ENCODE assay signal across 10 mouse cellular contexts in the genomic region with DNA sequence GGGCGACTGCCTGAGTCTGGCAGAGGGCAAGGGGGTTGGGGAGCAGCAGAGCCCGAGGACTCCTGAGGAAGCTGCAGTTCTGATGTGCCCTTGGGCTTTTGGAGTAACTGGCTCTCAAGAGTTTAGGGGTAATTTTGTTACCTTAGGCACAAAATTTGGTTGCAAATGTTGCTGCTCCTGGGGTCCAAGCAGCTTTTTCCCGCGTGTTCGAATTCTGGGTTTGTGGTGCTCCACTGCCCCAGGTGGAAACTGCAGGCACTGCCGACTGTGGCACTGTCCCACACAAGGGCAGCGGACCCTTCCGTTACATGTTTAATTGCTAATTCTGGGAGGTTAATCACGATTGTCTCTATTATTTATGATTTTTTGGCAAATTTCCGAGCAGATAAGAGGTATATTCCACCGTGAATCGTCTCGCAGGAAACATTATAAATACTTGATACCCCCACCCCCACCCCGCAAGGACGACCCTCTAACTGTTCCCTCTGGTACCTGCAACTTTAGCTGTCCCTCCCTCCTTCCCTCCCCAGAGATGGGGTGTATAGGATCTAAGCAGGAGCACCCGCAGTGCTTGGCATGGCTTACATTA. TPM values are rescaled to one million over a fixed set of nuclear protein-coding genes. Genes with fewer than 3 reads are reported as not detected.
DNase-seq lines count a peak whose midpoint lies in the region; ATAC-seq and TF ChIP-seq lines count a peak whose summit lies in the region.
"Had no signal": no experiment of that assay in that cellular context is flagged by ENCODE, and none has a peak within 500 bp of the region (broad histone marks: within the 10 kb centered on the region; RNA-seq: fewer than 3 reads in every experiment).

No protein-coding gene starts in this region.

- H3K27me3 ChIP-seq in heart, embryonic 12.5 days (replicated peaks) = peaks cover 51% of the 10 kb centered on the region
- H3K27me3 ChIP-seq in midbrain, embryonic 11.5 days (ENCODE audit: control insufficient read depth, insufficient read depth, low read length) = peaks cover 62% of the 10 kb centered on the region
- H3K27me3 ChIP-seq in midbrain, embryonic 16.5 days (ENCODE audit: control insufficient read depth, insufficient read depth, low read depth, low read length) = peaks cover 50% of the 10 kb centered on the region
- H3K27me3 ChIP-seq in limb, embryonic 15.5 days = peaks cover 56% of the 10 kb centered on the region
- no peaks in the 10 kb centered on the region; the same call in 1 of the 2 replicates for H3K27me3 ChIP-seq in stomach, postnatal 0 days (ENCODE audit: control insufficient read depth, insufficient read depth, low read length)

- TF ChIP-seq CTCF in stomach, postnatal 0 days (IDR thresholded peaks at IDR 0.05; ENCODE audit: low read depth) = peak; percentile 65

- intact Hi-C loops in heart, postnatal 14 days (cut with DNase I) = loop anchor here (5.0 to 10.0 kb wide), 2 partner anchors 37 to 215 kb away; partner anchors contain the start of gene Etfa

- H3K27ac ChIP-seq in heart, embryonic 12.5 days (ENCODE audit: poor library complexity, severe bottlenecking) = no peak overlapping the region
- no peak overlapping the region for H3K27ac ChIP-seq in midbrain, embryonic 11.5 days (ENCODE audit: low read depth, low read length)
- no peak overlapping the region for H3K27ac ChIP-seq in midbrain, embryonic 16.5 days (ENCODE audit: low read length)
- no peak overlapping the region for H3K27ac ChIP-seq in limb, embryonic 15.5 days
- H3K27ac ChIP-seq in stomach, postnatal 0 days (replicated peaks) = no peak overlapping the region

- peaks cover 21% of the 10 kb centered on the region for H3K4me1 ChIP-seq in heart, embryonic 12.5 days (replicated peaks)
- H3K4me1 ChIP-seq in midbrain, embryonic 11.5 days (ENCODE audit: control insufficient read depth, insufficient read depth, low read length) = peaks cover 7% of the 10 kb centered on the region; the same call in 1 of the 2 replicates
- H3K4me1 ChIP-seq in midbrain, embryonic 16.5 days (ENCODE audit: control insufficient read depth, insufficient read depth, low read length) = peaks cover 9% of the 10 kb centered on the region
- peaks cover 25% of the 10 kb centered on the region for H3K4me1 ChIP-seq in limb, embryonic 15.5 days
- peaks cover 3% of the 10 kb centered on the region; the same call in 1 of the 2 replicates for H3K4me1 ChIP-seq in stomach, postnatal 0 days (replicated peaks; ENCODE audit: control insufficient read depth, insufficient read depth)

- peak overlapping the region; percentile 17 for H3K4me3 ChIP-seq in heart, embryonic 12.5 days
- H3K4me3 ChIP-seq in midbrain, embryonic 11.5 days (ENCODE audit: low read depth, low read length) = no peak overlapping the region
- H3K4me3 ChIP-seq in midbrain, embryonic 16.5 days (ENCODE audit: low read depth, low read length) = no peak overlapping the region
- no peak overlapping the region for H3K4me3 ChIP-seq in limb, embryonic 15.5 days
- no peak overlapping the region for H3K4me3 ChIP-seq in stomach, postnatal 0 days (ENCODE audit: low read depth, low read length)

- no peaks in the 10 kb centered on the region; the same call in 1 of the 2 replicates for H3K9me3 ChIP-seq in heart, embryonic 12.5 days (replicated peaks)
- peaks cover 3% of the 10 kb centered on the region; the same call in 1 of the 2 replicates for H3K9me3 ChIP-seq in midbrain, embryonic 11.5 days (ENCODE audit: control insufficient read depth, low read length)
- H3K9me3 ChIP-seq in midbrain, embryonic 16.5 days (replicated peaks; ENCODE audit: control insufficient read depth, low read length, poor library complexity, severe bottlenecking) = no peaks in the 10 kb centered on the region
- no peaks in the 10 kb centered on the region for H3K9me3 ChIP-seq in limb, embryonic 15.5 days
- no peaks in the 10 kb centered on the region for H3K9me3 ChIP-seq in stomach, postnatal 0 days (ENCODE audit: control insufficient read depth, low read length)

- TF ChIP-seq EP300 in stomach, postnatal 0 days (optimal IDR thresholded peaks at IDR 0.05) = no peak

- ATAC-seq in heart, embryonic 12.5 days (ENCODE audit: insufficient number of reproducible peaks, low FRiP score) = no peak
- peak; percentile 47; the same call in 1 of the 2 replicates for ATAC-seq in midbrain, embryonic 11.5 days (ENCODE audit: low FRiP score)
- no peak for ATAC-seq in midbrain, embryonic 16.5 days
- no peak for ATAC-seq in limb, embryonic 15.5 days (ENCODE audit: insufficient number of reproducible peaks, low FRiP score, low TSS enrichment, low read depth)
- ATAC-seq in stomach, postnatal 0 days (ENCODE audit: low FRiP score, low TSS enrichment) = no peak
- ATAC-seq: inflammation-experienced regulatory T-cells, adult 6 months had no signal

- DNase-seq in heart, postnatal 14 days = no peak
- DNase-seq in midbrain, embryonic 11.5 days (ENCODE audit: low spot score, missing footprints) = peak; percentile 90
- no peak for DNase-seq in stomach, postnatal 0 days (ENCODE audit: low spot score)
- no peak for DNase-seq in cerebellum, postnatal 10 days
- DNase-seq in natural killer cell, adult 2 months (ENCODE audit: low spot score in 2 of 2) = no peak
- DNase-seq: adrenal gland, postnatal 10 days had no signal

- peak overlapping the region; percentile 59 for H3K4me2 ChIP-seq in heart, embryonic 12.5 days
- no peak overlapping the region for H3K4me2 ChIP-seq in midbrain, embryonic 11.5 days
- H3K4me2 ChIP-seq in midbrain, embryonic 16.5 days (ENCODE audit: low read length) = no peak overlapping the region
- 0 out of 2 replicates have a peak overlapping the region, but pooled peaks have one; percentile 3 for H3K4me2 ChIP-seq in limb, embryonic 15.5 days
- H3K4me2 ChIP-seq in stomach, postnatal 0 days (replicated peaks; ENCODE audit: low read depth) = peak overlapping the region; percentile 42; the same call in 1 of the 2 replicates

- WGBS in heart, embryonic 12.5 days = 7% methylated on average over 16 of the region's 16 CpGs
- 3% methylated on average over 16 of the region's 16 CpGs for WGBS in midbrain, embryonic 11.5 days
- 12% methylated on average over 16 of the region's 16 CpGs for WGBS in midbrain, embryonic 16.5 days
- WGBS in limb, embryonic 15.5 days = 9% methylated on average over 16 of the region's 16 CpGs
- WGBS in stomach, postnatal 0 days = 28% methylated on average over 16 of the region's 16 CpGs

- peak overlapping the region; percentile 24; the same call in 1 of the 2 replicates for H3K9ac ChIP-seq in heart, embryonic 12.5 days
- H3K9ac ChIP-seq in midbrain, embryonic 11.5 days (ENCODE audit: low read length) = no peak overlapping the region
- no peak overlapping the region for H3K9ac ChIP-seq in midbrain, embryonic 16.5 days (ENCODE audit: low read depth, low read length)
- H3K9ac ChIP-seq in limb, embryonic 15.5 days = no peak overlapping the region
- no peak overlapping the region for H3K9ac ChIP-seq in stomach, postnatal 0 days (ENCODE audit: low read length)

- H3K36me3 ChIP-seq in heart, embryonic 12.5 days = no peaks in the 10 kb centered on the region
- no peaks in the 10 kb centered on the region for H3K36me3 ChIP-seq in midbrain, embryonic 11.5 days (ENCODE audit: control insufficient read depth, insufficient read depth, low read length)
- H3K36me3 ChIP-seq in midbrain, embryonic 16.5 days (ENCODE audit: control insufficient read depth, insufficient read depth, low read length) = no peaks in the 10 kb centered on the region
- H3K36me3 ChIP-seq in limb, embryonic 15.5 days = no peaks in the 10 kb centered on the region
- no peaks in the 10 kb centered on the region for H3K36me3 ChIP-seq in stomach, postnatal 0 days (ENCODE audit: control insufficient read depth, insufficient read depth, low read length)

RNA-seq across cellular contexts. Expression of gene Isl2, which starts 10.9 kb away (rescaled TPM):
- 0.59 and 1.0 TPM in 2 replicates for polyA plus RNA-seq in heart, embryonic 12.5 days (2016; fragmentation: Nextera tagmentation; extraction: Ambion mirVana)
- total RNA-seq in heart, postnatal 14 days (2021) = under 1 TPM in 1 of 2 experiments, not detected in 1; 0.15 TPM
- 5.2 and 7.1 TPM in 2 replicates for polyA plus RNA-seq in midbrain, embryonic 11.5 days (2014; fragmentation: Nextera tagmentation; extraction: Ambion mirVana)
- 1.1 and 1.7 TPM in 2 replicates for polyA plus RNA-seq in midbrain, embryonic 16.5 days (2015; fragmentation: Nextera tagmentation; extraction: Ambion mirVana)
- polyA plus RNA-seq in limb, embryonic 15.5 days (2015; fragmentation: Nextera tagmentation; extraction: Ambion mirVana) = 0.19 and 0.45 TPM in 2 replicates
- 1.8 and 2.5 TPM in 2 replicates for polyA plus RNA-seq in stomach, postnatal 0 days (2015; fragmentation: Nextera tagmentation; extraction: Ambion mirVana)
- total RNA-seq: adrenal gland, postnatal 10 days had no signal
- polyA plus RNA-seq: inflammation-experienced regulatory T-cells, adult 6 months had no signal

RNA-seq across cellular contexts. Expression of gene Etfa, which starts 37.4 kb away (rescaled TPM):
- 318 and 327 TPM in 2 replicates for polyA plus RNA-seq in heart, embryonic 12.5 days (2016; fragmentation: Nextera tagmentation; extraction: Ambion mirVana)
- 100 to 1,000 TPM; 719 to 730 TPM for total RNA-seq in heart, postnatal 14 days (2021)
- polyA plus RNA-seq in midbrain, embryonic 11.5 days (2014; fragmentation: Nextera tagmentation; extraction: Ambion mirVana) = 141 and 149 TPM in 2 replicates
- polyA plus RNA-seq in midbrain, embryonic 16.5 days (2015; fragmentation: Nextera tagmentation; extraction: Ambion mirVana) = 77.1 and 81.2 TPM in 2 replicates
- polyA plus RNA-seq in limb, embryonic 15.5 days (2015; fragmentation: Nextera tagmentation; extraction: Ambion mirVana) = 188 and 191 TPM in 2 replicates
- 326 and 337 TPM in 2 replicates for polyA plus RNA-seq in stomach, postnatal 0 days (2015; fragmentation: Nextera tagmentation; extraction: Ambion mirVana)

Comparison
In these comparisons a context has a peak if more than half of its experiments do, and no peak if none do; other contexts are left out.
1. H3K4me2 ChIP-seq: peak in heart, embryonic 12.5 days (single experiment), limb, embryonic 15.5 days (single experiment) and stomach, postnatal 0 days (single experiment); none in midbrain, embryonic 11.5 days (single experiment) and midbrain, embryonic 16.5 days (single experiment).